Mouse (Mus musculus): Measurements from ENCODE around the gene Spast. TPM values are rescaled to one million over a fixed set of nuclear protein-coding genes. Genes with fewer than 3 reads are reported as not detected.

The Spast gene
- polyA plus RNA-seq, 1 experiment from 2014 or later = 38.4 TPM

DNA sequence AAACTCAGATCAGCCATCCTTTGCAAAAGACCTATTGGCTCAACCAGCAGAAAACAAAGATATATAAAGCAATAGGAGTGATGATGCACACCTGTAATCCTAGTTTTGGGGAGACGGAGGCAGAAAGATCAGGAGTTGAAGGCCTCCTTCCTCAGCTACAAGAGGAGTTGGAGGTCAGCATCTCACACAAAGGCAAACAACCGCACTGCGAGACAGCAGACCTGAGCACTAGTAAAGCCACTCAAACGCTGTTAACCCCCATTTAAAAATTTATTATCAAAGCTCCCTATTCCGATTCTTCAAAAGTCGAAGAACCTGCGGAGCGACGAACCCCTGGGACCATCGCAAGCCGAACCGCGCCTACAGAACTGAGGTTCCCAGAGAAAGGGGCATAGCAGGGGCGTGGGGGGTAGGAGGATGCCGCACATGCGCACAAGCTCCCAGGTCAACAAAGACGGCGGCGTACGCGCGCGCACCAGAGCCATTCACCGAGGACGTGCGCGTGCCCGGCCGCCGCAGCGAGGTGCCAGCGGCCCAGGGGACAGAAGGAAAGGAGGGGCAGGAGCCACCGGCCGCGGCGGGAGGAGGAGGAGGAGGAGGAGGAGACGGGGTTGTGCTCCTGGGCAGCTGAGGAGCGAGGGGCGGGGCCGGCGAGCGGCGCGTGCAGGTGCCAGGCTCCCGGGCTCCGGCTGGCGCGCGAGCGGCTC lies 409 bp upstream of the Spast start:
- Histone ChIP-seq H3K4me2 (peak overlapping the region; percentile 68), H3K9ac (peak overlapping the region; percentile 94), H3K9me3 (no peaks in the 10 kb centered on the region), H3K27me3 (no peaks in the 10 kb centered on the region), H3K36me3 (peaks cover 6% of the 10 kb centered on the region; the same call in 1 of the 2 replicates), H3K27ac (replicated peaks) (peak overlapping the region; percentile 99), H3K4me1 (replicated peaks) (peaks cover 42% of the 10 kb centered on the region), H3K4me3 (peak overlapping the region; percentile 83)
- peak; percentile 92 for ATAC-seq (ENCODE audit: low read depth)
- WGBS = under 1% methylated on average over 37 of the region's 50 CpGs

DNA sequence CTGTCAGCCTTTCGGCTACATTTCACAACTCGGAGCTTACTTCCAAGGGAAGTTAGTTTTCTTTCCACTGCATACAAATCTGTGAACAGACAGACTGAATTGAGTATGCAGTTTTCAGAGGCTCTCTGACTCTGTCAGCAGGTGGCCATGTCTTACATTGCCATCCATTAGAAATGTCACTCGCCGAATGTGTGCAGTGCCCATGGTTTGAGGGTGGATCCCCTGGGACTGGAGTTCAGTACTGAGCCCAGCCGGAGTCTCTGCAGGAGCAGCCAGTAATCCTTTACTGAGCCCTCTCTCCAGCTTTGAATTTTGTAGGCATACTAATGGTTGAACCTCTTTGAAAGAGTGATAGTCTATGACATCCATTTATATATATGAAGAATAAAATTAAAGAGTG lies 2.4 kb downstream of the Spast start:
- peaks cover 15% of the 10 kb centered on the region; the same call in 1 of the 2 replicates for H3K36me3 ChIP-seq
- peak overlapping the region; percentile 94 for H3K9ac ChIP-seq
- H3K4me1 ChIP-seq (replicated peaks) = peaks cover 42% of the 10 kb centered on the region
- peak overlapping the region; percentile 83 for H3K4me3 ChIP-seq
- no peaks in the 10 kb centered on the region for H3K9me3 ChIP-seq
- no peaks in the 10 kb centered on the region for H3K27me3 ChIP-seq
- 37% methylated on average over 5 of the region's 5 CpGs for WGBS
- peak overlapping the region; percentile 68 for H3K4me2 ChIP-seq
- no peak for ATAC-seq (ENCODE audit: low read depth)
- no peak overlapping the region for H3K27ac ChIP-seq (replicated peaks)

DNA sequence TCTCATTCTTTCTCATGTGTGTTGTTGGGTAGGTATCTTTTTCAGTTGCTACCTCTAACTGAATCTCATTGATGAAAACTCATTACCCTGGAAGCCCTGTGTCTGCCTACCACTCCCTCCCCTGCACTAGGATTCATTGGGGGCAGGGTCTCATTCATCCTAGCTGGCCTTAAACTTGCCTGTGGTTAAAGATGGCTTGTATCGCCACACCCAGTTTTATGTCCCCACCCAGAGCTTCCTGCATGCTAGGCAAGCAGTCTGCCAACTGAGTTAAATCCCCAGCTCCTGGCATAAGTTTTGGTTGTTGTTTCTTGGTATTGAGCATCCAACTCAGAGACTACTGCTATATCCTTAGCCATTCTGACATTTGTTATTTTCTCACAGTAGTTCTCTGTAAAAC lies 24.8 kb downstream of the Spast start:
- no peak for ATAC-seq (ENCODE audit: low read depth)
- H3K27ac ChIP-seq (replicated peaks) = no peak overlapping the region
- H3K9me3 ChIP-seq = no peaks in the 10 kb centered on the region
- H3K9ac ChIP-seq = no peak overlapping the region
- H3K27me3 ChIP-seq = no peaks in the 10 kb centered on the region
- WGBS = 77% methylated on average over 1 of the region's 1 CpGs
- H3K4me3 ChIP-seq = no peak overlapping the region
- peaks cover 74% of the 10 kb centered on the region for H3K36me3 ChIP-seq
- H3K4me2 ChIP-seq = no peak overlapping the region
- no peaks in the 10 kb centered on the region for H3K4me1 ChIP-seq (replicated peaks)

DNA sequence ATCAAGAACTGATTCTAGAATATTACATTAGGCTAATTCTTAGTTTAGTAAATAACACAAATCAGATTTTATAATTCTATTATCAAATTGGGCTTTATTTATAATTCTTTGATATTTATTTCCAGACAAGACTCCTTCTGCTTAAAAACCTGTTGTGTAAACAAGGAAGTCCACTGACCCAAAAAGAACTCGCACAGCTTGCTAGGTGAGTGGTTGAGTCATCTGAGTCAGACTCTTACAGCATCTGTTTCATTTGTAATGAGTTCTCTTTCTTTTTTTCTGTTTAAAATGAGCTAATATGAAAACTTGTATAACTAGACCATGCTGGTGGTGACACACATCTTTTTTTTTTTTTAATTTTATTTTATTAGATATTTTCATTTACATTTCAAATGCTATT lies 38.1 kb downstream of the Spast start:
- peaks cover 79% of the 10 kb centered on the region for H3K36me3 ChIP-seq
- WGBS = 92% methylated on average over 1 of the region's 1 CpGs
- ATAC-seq (ENCODE audit: low read depth) = no peak
- no peak overlapping the region for H3K9ac ChIP-seq
- H3K9me3 ChIP-seq = no peaks in the 10 kb centered on the region
- no peak overlapping the region for H3K27ac ChIP-seq (replicated peaks)
- H3K4me3 ChIP-seq = no peak overlapping the region
- no peaks in the 10 kb centered on the region for H3K27me3 ChIP-seq
- no peak overlapping the region for H3K4me2 ChIP-seq
- H3K4me1 ChIP-seq (replicated peaks) = no peaks in the 10 kb centered on the region

DNA sequence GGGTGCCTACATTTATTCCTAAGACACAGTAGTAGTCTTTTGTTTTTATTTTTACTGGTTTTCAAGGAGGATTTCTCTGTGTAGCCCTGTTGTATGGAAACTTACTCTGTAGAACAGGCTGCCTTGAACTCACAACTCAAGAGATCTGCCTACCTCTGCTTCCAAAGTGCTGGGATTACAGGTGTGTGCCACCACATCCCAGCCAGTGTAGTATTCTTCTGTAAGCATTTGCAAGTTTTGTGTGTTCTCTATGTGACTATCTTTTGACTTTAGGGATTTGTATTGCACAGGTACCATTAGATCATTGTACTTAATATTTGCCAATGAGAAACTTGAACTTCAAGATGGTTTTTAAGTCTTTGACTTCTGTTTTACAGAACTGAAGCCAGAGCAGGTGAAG lies 47.9 kb downstream of the Spast start:
- no peak overlapping the region for H3K27ac ChIP-seq (replicated peaks)
- H3K9me3 ChIP-seq = no peaks in the 10 kb centered on the region
- no peak for ATAC-seq (ENCODE audit: low read depth)
- no peaks in the 10 kb centered on the region for H3K27me3 ChIP-seq
- H3K4me3 ChIP-seq = no peak overlapping the region
- no peaks in the 10 kb centered on the region for H3K4me1 ChIP-seq (replicated peaks)
- peaks cover 77% of the 10 kb centered on the region for H3K36me3 ChIP-seq
- no peak overlapping the region for H3K4me2 ChIP-seq
- no peak overlapping the region for H3K9ac ChIP-seq

DNA sequence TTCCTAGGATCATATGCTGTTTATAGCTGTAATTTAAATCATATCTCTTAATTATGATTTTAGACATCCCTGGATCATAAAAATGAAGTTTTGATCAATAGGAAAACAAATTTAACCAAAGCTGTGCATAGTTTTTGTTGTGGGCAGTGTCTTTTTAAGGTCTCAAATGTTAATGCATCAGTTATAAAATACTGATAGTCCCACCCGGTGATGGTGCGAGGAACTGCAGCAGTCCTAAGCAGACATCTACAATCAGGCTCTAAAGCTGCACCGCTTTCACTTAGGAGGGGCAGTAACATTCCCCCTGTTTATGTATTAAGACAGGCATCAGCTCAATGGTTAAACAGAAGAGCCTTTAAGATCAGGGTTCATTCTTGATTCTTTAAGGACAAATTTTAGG lies 51.1 kb downstream of the Spast start:
- H3K4me2 ChIP-seq = no peak overlapping the region
- no peaks in the 10 kb centered on the region for H3K27me3 ChIP-seq
- 88% methylated on average over 3 of the region's 3 CpGs for WGBS
- H3K36me3 ChIP-seq = peaks cover 46% of the 10 kb centered on the region
- H3K9me3 ChIP-seq = no peaks in the 10 kb centered on the region
- no peak overlapping the region for H3K4me3 ChIP-seq
- H3K4me1 ChIP-seq (replicated peaks) = peaks cover 2% of the 10 kb centered on the region
- no peak for ATAC-seq (ENCODE audit: low read depth)
- no peak overlapping the region for H3K9ac ChIP-seq
- no peak overlapping the region for H3K27ac ChIP-seq (replicated peaks)

DNA sequence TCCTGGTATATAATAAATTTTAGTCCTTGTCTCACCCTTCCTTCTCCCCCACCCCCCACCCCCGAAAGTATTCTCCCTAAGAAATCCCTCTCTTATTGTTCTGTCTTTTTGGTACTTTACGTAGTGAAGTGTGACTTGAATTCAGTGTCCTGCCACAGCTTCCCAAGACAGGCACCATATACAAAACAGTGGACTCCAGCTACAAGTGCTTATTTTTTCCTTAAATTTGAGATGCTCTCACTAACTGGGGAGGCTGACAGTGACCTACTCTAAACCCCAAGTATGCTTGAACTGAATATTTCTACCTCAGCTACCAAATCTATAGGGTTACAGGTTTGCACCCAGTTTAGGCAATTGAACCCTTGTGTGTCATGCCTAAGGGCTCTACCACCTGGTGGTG lies 55.6 kb downstream of the Spast start:
- 80% methylated on average over 2 of the region's 2 CpGs for WGBS
- H3K27ac ChIP-seq (replicated peaks) = no peak overlapping the region
- ATAC-seq (ENCODE audit: low read depth) = no peak
- H3K4me3 ChIP-seq = no peak overlapping the region
- H3K4me1 ChIP-seq (replicated peaks) = peaks cover 18% of the 10 kb centered on the region
- peaks cover 8% of the 10 kb centered on the region; the same call in 1 of the 2 replicates for H3K36me3 ChIP-seq
- no peak overlapping the region for H3K9ac ChIP-seq
- peak overlapping the region; percentile 74; the same call in 1 of the 2 replicates for H3K4me2 ChIP-seq
- no peaks in the 10 kb centered on the region for H3K9me3 ChIP-seq
- no peaks in the 10 kb centered on the region for H3K27me3 ChIP-seq

DNA sequence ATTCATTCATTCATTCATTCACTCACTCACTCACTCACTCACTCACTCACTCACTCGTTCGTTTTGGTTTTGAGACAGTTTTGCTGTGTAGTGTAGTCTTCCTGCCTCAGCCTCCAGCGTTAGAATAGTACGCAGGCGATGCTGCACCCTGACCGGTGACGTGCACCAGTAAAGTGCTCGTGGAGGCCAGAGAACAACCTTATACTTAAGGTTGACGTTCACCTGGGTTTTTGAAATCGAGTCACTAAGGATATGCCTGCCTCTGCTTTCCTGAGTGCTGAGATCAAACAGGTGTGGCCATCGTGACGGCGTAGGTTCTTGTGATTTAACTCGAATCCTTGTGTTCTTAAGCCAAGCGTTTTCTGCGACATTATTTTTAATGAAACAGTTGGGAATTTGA lies 56.1 kb downstream of the Spast start:
- Histone ChIP-seq H3K9ac (peak overlapping the region; percentile 51), H3K27me3 (no peaks in the 10 kb centered on the region), H3K9me3 (no peaks in the 10 kb centered on the region), H3K27ac (replicated peaks) (no peak overlapping the region), H3K4me1 (replicated peaks) (peaks cover 18% of the 10 kb centered on the region), H3K4me3 (peak overlapping the region; percentile 90), H3K36me3 (peaks cover 7% of the 10 kb centered on the region; the same call in 1 of the 2 replicates), H3K4me2 (peak overlapping the region; percentile 74)
- peak; percentile 34 for ATAC-seq (ENCODE audit: low read depth)
- 32% methylated on average over 16 of the region's 16 CpGs for WGBS

DNA sequence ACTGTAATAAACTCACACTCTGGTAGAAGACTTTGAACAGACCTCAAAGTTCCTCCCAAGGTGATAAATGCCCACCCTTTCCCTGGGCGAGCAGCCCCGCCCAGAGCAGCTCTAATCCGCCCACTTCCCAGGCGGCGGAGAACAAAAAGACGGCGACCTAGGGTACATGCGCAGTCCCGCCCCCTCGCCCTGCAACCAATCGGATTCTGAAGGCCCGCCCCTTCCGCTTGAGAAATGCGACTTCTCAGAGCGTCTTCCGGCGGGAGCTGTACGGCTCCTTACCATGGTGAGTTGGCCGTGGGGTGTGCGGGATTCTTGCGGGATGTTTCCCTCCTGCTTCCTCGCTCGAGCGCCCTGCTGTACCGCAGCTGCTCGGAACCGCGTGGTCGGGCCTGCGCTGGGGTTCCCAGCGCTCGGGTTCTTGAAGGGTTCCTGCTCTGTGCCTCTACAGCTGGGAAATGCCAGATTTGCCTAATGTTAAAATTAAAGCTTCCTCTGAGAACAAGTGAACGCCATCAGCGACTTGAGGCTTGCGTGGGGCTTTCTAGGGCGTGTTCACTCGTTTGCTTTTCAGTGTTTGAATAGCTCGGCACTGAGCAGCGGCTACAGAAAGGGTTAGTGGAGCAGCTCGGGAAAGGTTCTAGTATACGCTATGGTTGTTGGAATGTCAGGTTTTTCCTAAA lies 56.7 kb downstream of the Spast start, which contains the start of gene Slc30a6:
Gene Slc30a6 (plus strand): TSS at position 226 of the 683 bp plus-strand sequence.
- peak within 1 kb of the TSS; percentile 93 for H3K9ac ChIP-seq
- under 1% methylated on average over 41 of the region's 41 CpGs for WGBS
- H3K4me3 ChIP-seq = peak within 1 kb of the TSS; percentile 90
- H3K4me2 ChIP-seq = peak within 1 kb of the TSS; percentile 74
- H3K27me3 ChIP-seq = no peaks in the 10 kb centered on the region
- H3K36me3 ChIP-seq = peaks cover under 1% of the 10 kb centered on the region; the same call in 1 of the 2 replicates
- H3K9me3 ChIP-seq = no peaks in the 10 kb centered on the region
- peaks cover 18% of the 10 kb centered on the region for H3K4me1 ChIP-seq (replicated peaks)
- peak; percentile 100 for ATAC-seq (ENCODE audit: low read depth)
- H3K27ac ChIP-seq (replicated peaks) = peak within 1 kb of the TSS; percentile 94

DNA sequence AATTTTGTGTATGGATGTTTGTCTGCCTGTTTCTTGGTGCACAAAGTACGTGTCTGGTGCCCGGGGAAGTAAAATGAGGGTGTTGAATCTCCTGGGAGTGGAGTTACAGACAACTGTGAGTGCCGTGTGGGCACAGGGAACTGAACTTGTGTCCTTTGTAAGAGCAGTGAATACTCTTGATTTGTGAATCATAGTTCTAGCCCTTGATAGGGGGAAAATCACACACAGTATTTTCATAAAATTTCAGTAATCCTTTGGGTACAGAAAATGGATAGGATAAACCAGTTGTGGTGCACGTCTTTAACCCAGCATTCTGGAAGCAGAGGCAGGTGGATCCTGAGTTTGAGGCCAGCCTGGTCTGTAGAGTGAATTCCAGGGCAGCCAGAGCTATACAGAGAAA lies 58.0 kb downstream of the Spast start:
- Histone ChIP-seq H3K9ac (peak overlapping the region; percentile 17; the same call in 1 of the 2 replicates), H3K4me1 (replicated peaks) (peaks cover 18% of the 10 kb centered on the region), H3K4me2 (peak overlapping the region; percentile 74), H3K27me3 (no peaks in the 10 kb centered on the region), H3K4me3 (peak overlapping the region; percentile 90; the same call in 1 of the 2 replicates), H3K36me3 (peaks cover under 1% of the 10 kb centered on the region; the same call in 1 of the 2 replicates), H3K27ac (replicated peaks) (no peak overlapping the region), H3K9me3 (no peaks in the 10 kb centered on the region)
- ATAC-seq (ENCODE audit: low read depth) = no peak
- 83% methylated on average over 4 of the region's 4 CpGs for WGBS

DNA sequence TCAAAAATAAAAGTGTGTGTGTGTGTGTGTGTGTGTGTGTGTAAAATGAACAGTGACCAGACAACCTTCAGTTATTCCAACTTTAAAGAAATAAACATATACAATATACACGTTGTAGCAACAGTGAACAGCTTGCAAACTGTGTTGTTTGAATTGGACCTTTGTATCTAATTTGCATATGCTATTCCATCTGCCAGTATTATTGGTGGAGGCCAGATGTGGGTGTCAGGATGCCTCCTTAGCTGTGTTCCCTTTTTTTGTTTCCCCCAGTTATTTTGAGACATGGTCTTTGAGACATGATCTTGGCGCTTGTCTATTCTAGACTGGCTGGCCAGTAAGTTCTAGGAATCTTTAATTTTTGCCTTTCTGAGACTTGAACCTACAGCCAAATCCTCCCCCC lies 58.4 kb downstream of the Spast start:
- peaks cover 4% of the 10 kb centered on the region for H3K36me3 ChIP-seq
- H3K9me3 ChIP-seq = no peaks in the 10 kb centered on the region
- H3K4me3 ChIP-seq = no peak overlapping the region
- ATAC-seq (ENCODE audit: low read depth) = no peak
- H3K4me1 ChIP-seq (replicated peaks) = peaks cover 18% of the 10 kb centered on the region
- H3K9ac ChIP-seq = no peak overlapping the region
- no peak overlapping the region for H3K27ac ChIP-seq (replicated peaks)
- 72% methylated on average over 2 of the region's 2 CpGs for WGBS
- no peaks in the 10 kb centered on the region for H3K27me3 ChIP-seq
- 0 out of 2 replicates have a peak overlapping the region, but pooled peaks have one; percentile 74 for H3K4me2 ChIP-seq

DNA sequence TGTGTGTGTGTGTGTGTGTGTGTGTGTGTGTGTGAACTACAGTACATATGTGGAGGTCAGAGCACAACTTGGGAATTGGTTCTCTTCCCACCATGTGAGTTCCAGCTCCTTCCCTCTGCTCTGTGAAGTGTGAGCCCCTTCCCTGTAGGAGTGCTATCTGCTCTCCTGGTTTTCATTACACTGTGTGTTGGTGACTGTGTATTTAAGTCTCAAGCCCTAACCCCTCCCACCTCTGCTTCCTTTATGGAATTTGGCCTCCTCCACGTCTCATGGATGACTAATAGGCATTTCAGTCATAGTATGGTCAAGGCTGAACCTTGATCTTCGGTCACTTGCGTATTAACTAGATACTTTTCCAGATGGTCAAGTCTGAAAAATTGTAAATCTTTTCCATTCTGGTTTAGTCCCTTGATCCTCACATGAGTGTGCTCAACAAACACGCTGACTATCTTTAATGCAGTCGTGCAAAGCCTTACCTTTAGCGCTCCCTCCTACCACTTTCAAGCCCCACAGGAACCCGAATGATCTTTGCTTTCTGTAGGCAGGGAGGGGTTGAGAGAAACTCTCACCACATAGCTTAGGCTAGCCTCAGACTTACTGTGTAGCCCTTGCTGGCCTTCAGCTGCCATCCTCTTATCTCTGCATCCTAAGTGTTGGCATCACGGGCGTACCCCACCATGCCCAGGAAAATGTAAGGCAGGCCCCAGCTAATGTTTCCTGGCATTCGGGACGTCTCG lies 63.9 kb downstream of the Spast start:
- Histone ChIP-seq H3K4me3 (no peak overlapping the region), H3K9ac (no peak overlapping the region), H3K36me3 (peaks cover 55% of the 10 kb centered on the region), H3K9me3 (no peaks in the 10 kb centered on the region), H3K27ac (replicated peaks) (no peak overlapping the region), H3K4me1 (replicated peaks) (no peaks in the 10 kb centered on the region), H3K27me3 (no peaks in the 10 kb centered on the region), H3K4me2 (no peak overlapping the region)
- ATAC-seq (ENCODE audit: low read depth) = no peak
- 94% methylated on average over 12 of the region's 12 CpGs for WGBS

All from neural tube, embryonic 13.5 days (tissue).